Mouse (Mus musculus): ENCODE results near the gene Map3k20. TPM values are rescaled to one million over a fixed set of nuclear protein-coding genes. Genes with fewer than 3 reads are reported as not detected.

The Map3k20 gene
- polyA plus RNA-seq, 1 experiment from 2014 or later = 22.3 TPM

DNA sequence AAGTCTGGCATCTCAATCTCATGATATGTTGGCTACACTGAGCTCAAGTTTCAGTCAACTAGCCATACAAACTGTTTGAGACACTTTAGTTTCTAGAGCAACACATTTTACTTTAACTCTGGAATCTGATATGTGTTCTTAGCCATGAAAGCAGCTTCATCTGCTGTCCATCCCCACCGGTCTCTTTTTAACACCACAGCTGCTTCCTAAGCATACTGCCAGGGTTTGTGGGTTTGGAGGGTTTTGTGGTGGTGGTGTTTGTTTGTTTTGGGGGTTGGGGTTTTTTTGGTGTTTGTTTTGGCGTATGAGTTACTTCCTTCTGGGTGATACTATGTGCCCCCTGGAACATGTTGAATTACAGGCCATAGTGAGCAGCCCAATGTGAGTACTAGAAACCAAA, 35.2 kb downstream of the Map3k20 start:
- 87% methylated on average over 2 of the region's 2 CpGs for whole genome bisulfite sequencing
- no peak for ATAC-seq (replicated peaks; ENCODE audit: low FRiP score, low TSS enrichment, low read depth)
- H3K27ac ChIP-seq (ENCODE audit: low read depth) = no peak overlapping the region

DNA sequence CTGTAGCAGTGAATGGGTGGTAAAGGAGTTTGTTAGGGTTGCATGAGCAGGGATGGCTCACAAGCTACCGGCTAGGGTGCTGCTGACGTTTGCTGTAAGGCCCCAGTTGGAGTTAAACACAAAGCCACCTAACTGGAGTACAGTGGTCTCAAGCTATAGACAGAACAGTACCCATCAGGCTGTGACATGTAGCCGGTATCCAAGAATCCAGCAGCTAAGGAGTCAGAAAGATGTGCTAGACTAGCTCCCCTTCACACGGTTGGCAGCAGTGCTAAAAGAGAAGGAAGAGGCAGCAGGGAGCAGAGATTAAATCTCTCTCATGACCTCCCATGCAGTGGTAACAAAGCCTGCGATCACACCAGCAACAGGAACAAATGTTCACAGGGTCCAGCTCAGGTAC, 36.2 kb downstream of the Map3k20 start:
- ATAC-seq (replicated peaks; ENCODE audit: low FRiP score, low TSS enrichment, low read depth) (no peak), DNase-seq (ENCODE audit: low spot score) (no peak)
- no peaks in the 10 kb centered on the region for H3K27me3 ChIP-seq (replicated peaks; ENCODE audit: control insufficient read depth, insufficient read depth, low read length)
- H3K4me3 ChIP-seq (ENCODE audit: low read depth, low read length) = no peak overlapping the region
- 81% methylated on average over 5 of the region's 5 CpGs for WGBS
- no peaks in the 10 kb centered on the region for H3K9me3 ChIP-seq (ENCODE audit: control insufficient read depth, low read length)
- H3K36me3 ChIP-seq (ENCODE audit: control insufficient read depth, insufficient read depth, low read length) = no peaks in the 10 kb centered on the region
- H3K9ac ChIP-seq (ENCODE audit: low read length) = no peak overlapping the region
- no peak overlapping the region for H3K4me2 ChIP-seq (ENCODE audit: low read length)
- H3K4me1 ChIP-seq (replicated peaks; ENCODE audit: control insufficient read depth, insufficient read depth, low read length) = peaks cover 20% of the 10 kb centered on the region
- H3K27ac ChIP-seq (ENCODE audit: low read depth) = no peak overlapping the region

More for the DNA sequence above, 35.2 kb downstream of the Map3k20 start:
- no peak for DNase-seq (ENCODE audit: low spot score)
- no peaks in the 10 kb centered on the region for H3K27me3 ChIP-seq (replicated peaks; ENCODE audit: control insufficient read depth, insufficient read depth, low read length)
- no peak overlapping the region for H3K9ac ChIP-seq (ENCODE audit: low read length)
- H3K36me3 ChIP-seq (ENCODE audit: control insufficient read depth, insufficient read depth, low read length) = no peaks in the 10 kb centered on the region
- no peaks in the 10 kb centered on the region for H3K9me3 ChIP-seq (ENCODE audit: control insufficient read depth, low read length)
- H3K4me2 ChIP-seq (ENCODE audit: low read length) = no peak overlapping the region
- H3K4me3 ChIP-seq (ENCODE audit: low read depth, low read length) = no peak overlapping the region
- peaks cover 14% of the 10 kb centered on the region for H3K4me1 ChIP-seq (replicated peaks; ENCODE audit: control insufficient read depth, insufficient read depth, low read length)

DNA sequence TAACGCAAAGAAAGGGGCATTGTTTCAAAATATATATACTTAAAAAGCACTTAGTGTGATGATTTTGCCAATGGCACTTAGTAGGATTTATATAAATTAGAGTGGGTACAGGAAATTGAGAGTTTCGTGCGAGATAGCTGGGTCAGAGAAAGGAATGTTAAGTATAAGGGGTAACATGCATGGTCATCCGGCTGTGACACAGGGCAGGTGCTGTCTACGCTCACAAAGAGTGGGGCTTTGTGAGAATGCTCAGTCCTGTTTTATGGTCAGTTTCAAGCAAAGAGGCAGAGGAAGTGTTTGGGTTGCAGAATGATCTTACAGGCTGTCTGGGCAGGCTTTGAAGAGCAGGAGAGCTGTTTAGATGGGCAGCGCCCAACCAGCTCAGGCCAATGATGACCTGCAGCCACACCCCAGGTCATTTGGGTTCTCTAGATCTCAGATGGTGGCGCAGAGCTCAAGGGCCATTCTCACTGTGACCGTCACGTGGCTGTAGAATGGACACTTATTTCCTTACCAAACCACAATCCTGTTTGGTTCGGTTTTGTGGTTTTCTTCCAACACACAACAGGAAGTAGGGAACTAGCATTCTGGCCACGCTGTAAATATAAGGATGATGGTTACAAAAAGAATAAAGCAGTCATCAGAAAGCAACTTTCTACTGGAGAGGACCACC, 37.4 kb downstream of the Map3k20 start:
- Histone ChIP-seq H3K27ac (ENCODE audit: low read depth) (no peak overlapping the region), H3K27me3 (replicated peaks; ENCODE audit: control insufficient read depth, insufficient read depth, low read length) (no peaks in the 10 kb centered on the region), H3K9me3 (ENCODE audit: control insufficient read depth, low read length) (no peaks in the 10 kb centered on the region), H3K36me3 (ENCODE audit: control insufficient read depth, insufficient read depth, low read length) (no peaks in the 10 kb centered on the region), H3K4me2 (ENCODE audit: low read length) (no peak overlapping the region), H3K4me3 (ENCODE audit: low read depth, low read length) (no peak overlapping the region), H3K4me1 (replicated peaks; ENCODE audit: control insufficient read depth, insufficient read depth, low read length) (peaks cover 20% of the 10 kb centered on the region), H3K9ac (ENCODE audit: low read length) (no peak overlapping the region)
- DNase-seq (ENCODE audit: low spot score) = no peak
- ATAC-seq (replicated peaks; ENCODE audit: low FRiP score, low TSS enrichment, low read depth) = no peak
- 64% methylated on average over 11 of the region's 11 CpGs for WGBS

DNA sequence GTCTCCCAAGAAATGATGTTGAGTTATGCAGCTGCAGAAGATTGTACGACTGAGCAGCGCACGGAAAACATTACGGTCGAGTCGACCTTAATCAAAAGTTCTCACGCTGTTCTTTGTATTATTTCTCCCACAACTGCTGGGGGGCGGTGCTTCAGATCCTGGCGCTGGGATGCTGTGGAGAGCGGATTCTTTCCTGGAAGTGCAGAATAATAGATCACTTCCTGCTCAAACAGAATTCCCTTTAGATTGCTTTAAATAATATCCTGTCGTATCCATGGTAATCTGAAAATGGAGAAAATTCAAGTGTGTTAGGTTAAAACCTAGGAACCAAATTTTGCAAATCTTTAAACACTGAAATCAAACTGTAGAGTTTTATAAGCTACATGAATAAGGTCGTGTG, 39.0 kb downstream of the Map3k20 start:
- H3K9me3 ChIP-seq (ENCODE audit: control insufficient read depth, low read length) = no peaks in the 10 kb centered on the region
- H3K36me3 ChIP-seq (ENCODE audit: control insufficient read depth, insufficient read depth, low read length) = no peaks in the 10 kb centered on the region
- H3K4me2 ChIP-seq (ENCODE audit: low read length) = no peak overlapping the region
- H3K4me1 ChIP-seq (replicated peaks; ENCODE audit: control insufficient read depth, insufficient read depth, low read length) = peaks cover 13% of the 10 kb centered on the region; the same call in 1 of the 2 replicates
- no peaks in the 10 kb centered on the region for H3K27me3 ChIP-seq (replicated peaks; ENCODE audit: control insufficient read depth, insufficient read depth, low read length)
- H3K4me3 ChIP-seq (ENCODE audit: low read depth, low read length) = no peak overlapping the region
- DNase-seq (ENCODE audit: low spot score) = no peak
- no peak overlapping the region for H3K9ac ChIP-seq (ENCODE audit: low read length)
- ATAC-seq (replicated peaks; ENCODE audit: low FRiP score, low TSS enrichment, low read depth) = no peak
- H3K27ac ChIP-seq (ENCODE audit: low read depth) = no peak overlapping the region
- WGBS = 61% methylated on average over 12 of the region's 12 CpGs

DNA sequence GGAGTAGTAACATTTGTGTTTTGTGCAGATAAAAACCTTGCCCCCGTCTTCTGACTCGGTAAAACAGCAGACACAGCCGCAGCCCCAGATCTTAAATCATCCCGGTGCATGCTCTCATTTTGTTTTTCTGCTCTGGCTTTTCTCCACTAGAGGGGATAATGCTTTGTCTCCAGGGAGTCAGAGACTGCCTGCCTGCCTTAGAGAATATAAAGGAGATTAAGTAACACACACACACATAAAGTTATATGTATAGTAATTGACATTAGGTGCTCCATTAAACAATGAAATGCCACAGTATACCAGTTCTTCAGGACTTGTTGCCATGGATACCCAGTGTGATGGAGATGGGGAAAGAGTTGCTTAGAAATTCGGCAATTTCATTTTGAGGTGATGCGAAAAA, 41.1 kb downstream of the Map3k20 start:
- ATAC-seq (replicated peaks; ENCODE audit: low FRiP score, low TSS enrichment, low read depth) (no peak), DNase-seq (ENCODE audit: low spot score) (no peak)
- H3K27ac ChIP-seq (ENCODE audit: low read depth) = no peak overlapping the region
- WGBS = 47% methylated on average over 6 of the region's 6 CpGs
- H3K4me2 ChIP-seq (ENCODE audit: low read length) = no peak overlapping the region
- no peak overlapping the region for H3K9ac ChIP-seq (ENCODE audit: low read length)
- no peaks in the 10 kb centered on the region for H3K9me3 ChIP-seq (ENCODE audit: control insufficient read depth, low read length)
- H3K4me3 ChIP-seq (ENCODE audit: low read depth, low read length) = no peak overlapping the region
- H3K27me3 ChIP-seq (replicated peaks; ENCODE audit: control insufficient read depth, insufficient read depth, low read length) = no peaks in the 10 kb centered on the region
- no peaks in the 10 kb centered on the region for H3K36me3 ChIP-seq (ENCODE audit: control insufficient read depth, insufficient read depth, low read length)
- peaks cover 11% of the 10 kb centered on the region; the same call in 1 of the 2 replicates for H3K4me1 ChIP-seq (replicated peaks; ENCODE audit: control insufficient read depth, insufficient read depth, low read length)

DNA sequence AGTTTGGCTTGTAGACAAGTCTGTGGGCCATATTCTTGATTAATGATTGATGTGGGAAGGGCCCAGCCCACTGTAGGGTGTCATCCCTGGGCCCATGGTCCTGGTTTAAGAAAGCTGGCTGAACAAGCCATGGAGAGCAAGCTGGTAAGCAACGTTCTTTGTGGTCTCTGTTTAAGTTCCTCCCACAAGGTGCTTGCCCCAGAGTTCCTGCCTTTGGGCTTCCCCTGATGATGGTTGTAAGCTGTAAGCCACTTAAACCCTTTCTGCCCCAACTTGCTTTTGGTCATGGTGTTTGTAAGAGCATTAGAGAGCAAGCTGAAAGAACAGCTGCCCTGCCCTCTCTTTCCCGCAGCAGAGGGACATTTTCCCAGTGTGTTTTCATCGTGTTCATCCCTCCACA, 43.0 kb downstream of the Map3k20 start:
- 77% methylated on average over 3 of the region's 3 CpGs for WGBS
- no peaks in the 10 kb centered on the region for H3K36me3 ChIP-seq (ENCODE audit: control insufficient read depth, insufficient read depth, low read length)
- H3K27ac ChIP-seq (ENCODE audit: low read depth) = no peak overlapping the region
- H3K4me3 ChIP-seq (ENCODE audit: low read depth, low read length) = no peak overlapping the region
- H3K9me3 ChIP-seq (ENCODE audit: control insufficient read depth, low read length) = no peaks in the 10 kb centered on the region
- no peaks in the 10 kb centered on the region for H3K27me3 ChIP-seq (replicated peaks; ENCODE audit: control insufficient read depth, insufficient read depth, low read length)
- 0 out of 2 replicates have a peak, but pooled peaks cover 8% of the 10 kb centered on the region for H3K4me1 ChIP-seq (replicated peaks; ENCODE audit: control insufficient read depth, insufficient read depth, low read length)
- no peak overlapping the region for H3K4me2 ChIP-seq (ENCODE audit: low read length)
- ATAC-seq (replicated peaks; ENCODE audit: low FRiP score, low TSS enrichment, low read depth) = no peak
- no peak overlapping the region for H3K9ac ChIP-seq (ENCODE audit: low read length)
- DNase-seq (ENCODE audit: low spot score) = no peak

DNA sequence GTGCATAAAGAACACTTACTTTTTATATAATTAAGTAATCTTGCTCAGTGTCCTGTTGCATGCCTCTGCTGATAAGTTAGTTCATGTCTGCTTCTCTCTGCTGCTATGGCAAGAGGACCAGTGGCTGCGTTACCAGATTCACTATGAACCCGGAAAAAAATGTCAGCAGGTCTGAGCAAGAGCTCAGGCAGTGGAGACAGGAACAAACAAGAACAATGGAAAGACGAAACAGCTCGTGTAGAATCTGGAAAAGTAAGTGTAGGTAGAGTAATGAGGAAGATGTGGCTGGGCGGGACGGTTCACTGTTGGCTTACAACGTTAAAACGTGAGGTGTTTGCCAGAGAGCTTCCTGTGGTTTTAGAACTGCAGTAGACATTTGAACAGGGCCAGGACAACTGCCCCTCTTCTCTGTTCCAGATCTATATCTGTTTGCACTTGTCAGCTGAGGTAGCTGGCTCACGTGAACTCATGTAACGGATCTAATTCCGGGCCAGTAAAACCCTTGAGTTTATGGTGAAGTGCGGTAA, 45.6 kb downstream of the Map3k20 start:
- ATAC-seq (replicated peaks; ENCODE audit: low FRiP score, low TSS enrichment, low read depth) = no peak
- H3K27ac ChIP-seq (ENCODE audit: low read depth) = no peak overlapping the region
- WGBS = 74% methylated on average over 12 of the region's 12 CpGs

DNA sequence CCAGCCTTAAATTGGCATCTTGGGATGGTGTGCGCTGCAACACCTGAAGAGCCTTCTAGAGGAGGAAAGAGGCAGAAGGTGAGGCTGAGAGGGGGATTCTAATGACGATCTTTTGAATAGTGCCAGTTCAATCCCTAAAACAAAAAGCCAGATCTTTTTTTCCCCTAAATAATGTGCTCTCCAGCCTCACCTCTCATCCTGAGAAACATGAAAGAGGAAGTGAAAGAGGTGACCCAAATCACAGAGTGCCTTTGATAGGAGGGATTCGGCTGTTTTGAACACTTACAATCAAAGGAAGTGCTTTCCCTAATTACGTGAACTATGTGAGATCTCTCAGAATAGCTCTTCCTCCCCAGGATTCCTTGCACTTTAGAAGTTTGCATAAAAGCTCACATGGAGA, 46.6 kb downstream of the Map3k20 start:
- Histone ChIP-seq H3K27me3 (replicated peaks; ENCODE audit: control insufficient read depth, insufficient read depth, low read length) (no peaks in the 10 kb centered on the region), H3K9ac (ENCODE audit: low read length) (no peak overlapping the region), H3K36me3 (ENCODE audit: control insufficient read depth, insufficient read depth, low read length) (no peaks in the 10 kb centered on the region), H3K4me2 (ENCODE audit: low read length) (no peak overlapping the region), H3K4me3 (ENCODE audit: low read depth, low read length) (no peak overlapping the region), H3K4me1 (replicated peaks; ENCODE audit: control insufficient read depth, insufficient read depth, low read length) (no peaks in the 10 kb centered on the region), H3K27ac (ENCODE audit: low read depth) (no peak overlapping the region), H3K9me3 (ENCODE audit: control insufficient read depth, low read length) (no peaks in the 10 kb centered on the region)
- 68% methylated on average over 4 of the region's 4 CpGs for WGBS
- ATAC-seq (replicated peaks; ENCODE audit: low FRiP score, low TSS enrichment, low read depth) (no peak), DNase-seq (ENCODE audit: low spot score) (no peak)

More for the DNA sequence above, 45.6 kb downstream of the Map3k20 start:
- Histone ChIP-seq H3K4me3 (ENCODE audit: low read depth, low read length) (no peak overlapping the region), H3K4me1 (replicated peaks; ENCODE audit: control insufficient read depth, insufficient read depth, low read length) (0 out of 2 replicates have a peak, but pooled peaks cover 6% of the 10 kb centered on the region), H3K9me3 (ENCODE audit: control insufficient read depth, low read length) (no peaks in the 10 kb centered on the region), H3K36me3 (ENCODE audit: control insufficient read depth, insufficient read depth, low read length) (no peaks in the 10 kb centered on the region), H3K4me2 (ENCODE audit: low read length) (no peak overlapping the region), H3K27me3 (replicated peaks; ENCODE audit: control insufficient read depth, insufficient read depth, low read length) (no peaks in the 10 kb centered on the region), H3K9ac (ENCODE audit: low read length) (no peak overlapping the region)
- DNase-seq (ENCODE audit: low spot score) = no peak

DNA sequence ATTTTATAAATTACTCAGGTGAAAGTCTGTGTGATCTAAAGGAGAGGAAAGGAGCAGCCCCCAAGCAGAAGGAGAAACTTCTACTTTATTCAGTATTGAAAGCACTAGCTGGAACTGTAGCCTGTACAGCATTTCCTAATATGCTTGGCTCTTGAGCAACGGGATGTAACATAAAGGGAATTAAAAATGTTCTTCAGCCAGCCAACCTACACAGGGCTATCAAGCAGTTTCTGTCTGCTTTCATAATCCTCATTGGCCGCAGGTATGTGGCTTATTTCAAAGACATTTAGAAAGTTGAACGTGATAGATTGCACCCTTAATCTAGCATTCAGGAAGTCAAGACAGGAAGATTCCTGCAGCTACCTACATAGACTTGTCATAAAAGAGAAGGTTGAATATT, 47.8 kb downstream of the Map3k20 start:
- no peaks in the 10 kb centered on the region for H3K9me3 ChIP-seq (ENCODE audit: control insufficient read depth, low read length)
- H3K27ac ChIP-seq (ENCODE audit: low read depth) = no peak overlapping the region
- H3K9ac ChIP-seq (ENCODE audit: low read length) = no peak overlapping the region
- no peaks in the 10 kb centered on the region for H3K27me3 ChIP-seq (replicated peaks; ENCODE audit: control insufficient read depth, insufficient read depth, low read length)
- DNase-seq (ENCODE audit: low spot score) = no peak
- H3K36me3 ChIP-seq (ENCODE audit: control insufficient read depth, insufficient read depth, low read length) = no peaks in the 10 kb centered on the region
- H3K4me2 ChIP-seq (ENCODE audit: low read length) = no peak overlapping the region
- no peak overlapping the region for H3K4me3 ChIP-seq (ENCODE audit: low read depth, low read length)
- 70% methylated on average over 3 of the region's 3 CpGs for WGBS
- no peaks in the 10 kb centered on the region for H3K4me1 ChIP-seq (replicated peaks; ENCODE audit: control insufficient read depth, insufficient read depth, low read length)
- ATAC-seq (replicated peaks; ENCODE audit: low FRiP score, low TSS enrichment, low read depth) = no peak
